Mouse (Mus musculus): ENCODE data around the gene Col25a1. TPM values are rescaled to one million over a fixed set of nuclear protein-coding genes. Genes with fewer than 3 reads are reported as not detected.

Gene Col25a1
- polyA plus RNA-seq, 1 experiment from 2014 or later, result 17.1 TPM

DNA sequence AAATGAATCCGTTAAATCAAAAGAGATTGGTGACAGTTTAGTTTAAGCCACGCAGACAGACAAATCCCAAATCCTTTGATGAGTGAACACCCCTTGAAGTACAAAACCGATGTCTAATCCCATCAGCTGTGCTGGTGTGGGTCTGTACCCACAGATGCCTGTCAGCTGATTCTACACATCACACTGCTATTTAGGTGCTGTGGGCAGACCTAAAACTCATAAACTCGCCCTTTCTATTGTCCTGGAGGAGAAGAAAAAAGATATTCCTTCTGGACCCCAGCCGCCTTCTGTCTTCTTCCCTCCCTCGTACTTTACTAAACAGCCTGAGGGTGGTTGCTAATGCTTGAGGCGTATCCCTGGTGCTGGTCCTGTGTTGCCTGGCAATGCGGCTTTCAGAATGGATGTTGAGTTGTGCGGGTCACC, 387.2 kb downstream of the Col25a1 start:
- H3K4me2 ChIP-seq (ENCODE audit: low read length), result 0 out of 2 replicates have a peak overlapping the region, but pooled peaks have one; percentile 18
- no peak overlapping the region for H3K4me3 ChIP-seq (replicated peaks; ENCODE audit: low read depth, low read length)
- DNase-seq, result peak; percentile 74
- peaks cover 10% of the 10 kb centered on the region; the same call in 1 of the 2 replicates for H3K4me1 ChIP-seq (ENCODE audit: control insufficient read depth, insufficient read depth, low read length)
- H3K27ac ChIP-seq (replicated peaks; ENCODE audit: low read depth, low read length), result no peak overlapping the region; the same call in 1 of the 2 replicates
- no peaks in the 10 kb centered on the region for H3K27me3 ChIP-seq (ENCODE audit: control insufficient read depth, insufficient read depth, low read length)
- ATAC-seq (ENCODE audit: low FRiP score, low TSS enrichment), result peak; percentile 84; the same call in 1 of the 2 replicates
- no peaks in the 10 kb centered on the region for H3K36me3 ChIP-seq (ENCODE audit: control insufficient read depth, insufficient read depth, low read length)
- 14% methylated on average over 9 of the region's 9 CpGs for WGBS
- no peak overlapping the region for H3K9ac ChIP-seq (replicated peaks; ENCODE audit: low read length)
- H3K9me3 ChIP-seq (ENCODE audit: control insufficient read depth, low read length), result no peaks in the 10 kb centered on the region

- Histone ChIP-seq H3K9me3 (ENCODE audit: control insufficient read depth, low read length) (no peaks in the 10 kb centered on the region), H3K4me1 (ENCODE audit: control insufficient read depth, insufficient read depth, low read length) (peaks cover 10% of the 10 kb centered on the region; the same call in 1 of the 2 replicates), H3K4me3 (replicated peaks; ENCODE audit: low read depth, low read length) (no peak overlapping the region), H3K27me3 (ENCODE audit: control insufficient read depth, insufficient read depth, low read length) (no peaks in the 10 kb centered on the region), H3K27ac (replicated peaks; ENCODE audit: low read depth, low read length) (no peak overlapping the region), H3K4me2 (ENCODE audit: low read length) (no peak overlapping the region), H3K9ac (replicated peaks; ENCODE audit: low read length) (no peak overlapping the region), H3K36me3 (ENCODE audit: control insufficient read depth, insufficient read depth, low read length) (no peaks in the 10 kb centered on the region)
- ATAC-seq (ENCODE audit: low FRiP score, low TSS enrichment) (no peak), DNase-seq (no peak)
- WGBS, result 94% methylated on average over 9 of the region's 9 CpGs
Observed at GRCm38 (mm10) chr3:130521834-130522476, 390.7 kb downstream of the Col25a1 start.

DNA sequence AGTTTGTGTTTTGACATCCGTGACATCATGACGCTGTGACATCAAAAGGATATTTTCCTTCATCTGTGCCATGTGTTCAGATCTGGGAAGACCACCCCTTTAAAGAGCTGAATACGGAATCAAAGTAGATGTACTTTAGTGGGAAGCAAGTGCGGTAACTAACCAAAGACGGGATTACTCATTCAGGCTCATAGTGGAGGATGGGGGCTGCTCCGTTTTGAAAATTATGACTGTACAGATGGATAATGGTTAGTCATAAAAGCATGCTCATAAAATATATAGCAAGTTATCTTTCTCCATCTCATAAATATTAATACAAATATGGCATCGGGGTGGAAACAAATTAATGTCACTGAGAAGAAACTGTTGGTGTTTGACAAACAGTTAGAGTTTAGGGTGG, 391.7 kb downstream of the Col25a1 start:
- Histone ChIP-seq H3K4me1 (ENCODE audit: control insufficient read depth, insufficient read depth, low read length) (peaks cover 10% of the 10 kb centered on the region; the same call in 1 of the 2 replicates), H3K27me3 (ENCODE audit: control insufficient read depth, insufficient read depth, low read length) (no peaks in the 10 kb centered on the region), H3K36me3 (ENCODE audit: control insufficient read depth, insufficient read depth, low read length) (no peaks in the 10 kb centered on the region), H3K4me2 (ENCODE audit: low read length) (no peak overlapping the region), H3K4me3 (replicated peaks; ENCODE audit: low read depth, low read length) (no peak overlapping the region), H3K9me3 (ENCODE audit: control insufficient read depth, low read length) (no peaks in the 10 kb centered on the region), H3K27ac (replicated peaks; ENCODE audit: low read depth, low read length) (no peak overlapping the region), H3K9ac (replicated peaks; ENCODE audit: low read length) (no peak overlapping the region)
- ATAC-seq (ENCODE audit: low FRiP score, low TSS enrichment) (no peak), DNase-seq (no peak)
- 80% methylated on average over 7 of the region's 7 CpGs for WGBS

- no peak overlapping the region for H3K27ac ChIP-seq (replicated peaks; ENCODE audit: low read depth, low read length)
- 88% methylated on average over 16 of the region's 16 CpGs for WGBS
- H3K4me3 ChIP-seq (replicated peaks; ENCODE audit: low read depth, low read length), result no peak overlapping the region
- H3K4me2 ChIP-seq (ENCODE audit: low read length), result no peak overlapping the region
- H3K9ac ChIP-seq (replicated peaks; ENCODE audit: low read length), result no peak overlapping the region
- DNase-seq (no peak), ATAC-seq (ENCODE audit: low FRiP score, low TSS enrichment) (no peak)
- H3K9me3 ChIP-seq (ENCODE audit: control insufficient read depth, low read length), result no peaks in the 10 kb centered on the region
- H3K27me3 ChIP-seq (ENCODE audit: control insufficient read depth, insufficient read depth, low read length), result no peaks in the 10 kb centered on the region
- no peaks in the 10 kb centered on the region for H3K4me1 ChIP-seq (ENCODE audit: control insufficient read depth, insufficient read depth, low read length)
- no peaks in the 10 kb centered on the region for H3K36me3 ChIP-seq (ENCODE audit: control insufficient read depth, insufficient read depth, low read length)
Observed at GRCm38 (mm10) chr3:130524367-130525137, 393.3 kb downstream of the Col25a1 start.

DNA sequence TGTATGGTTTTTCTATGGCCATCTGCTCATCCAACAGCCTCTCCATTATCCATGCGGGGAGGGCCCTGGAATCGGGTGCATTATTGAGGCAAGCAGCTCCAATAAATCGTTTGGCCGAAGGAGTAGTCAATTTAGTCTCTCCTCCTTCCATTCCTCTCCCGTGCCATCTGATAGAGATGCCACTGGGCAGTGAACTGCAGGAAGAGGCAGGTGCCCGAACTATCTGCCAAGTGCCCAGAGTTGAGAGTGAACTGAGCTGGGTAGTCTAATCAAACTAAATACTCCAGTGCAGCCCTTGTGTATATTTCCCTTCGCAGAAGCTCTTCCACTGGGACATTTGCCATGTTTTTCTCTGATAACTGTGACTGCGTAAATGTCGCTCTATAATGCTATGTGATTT, 403.7 kb downstream of the Col25a1 start:
- H3K36me3 ChIP-seq (ENCODE audit: control insufficient read depth, insufficient read depth, low read length), result no peaks in the 10 kb centered on the region
- H3K9ac ChIP-seq (replicated peaks; ENCODE audit: low read length), result no peak overlapping the region
- no peaks in the 10 kb centered on the region for H3K9me3 ChIP-seq (ENCODE audit: control insufficient read depth, low read length)
- no peak for DNase-seq
- H3K4me1 ChIP-seq (ENCODE audit: control insufficient read depth, insufficient read depth, low read length), result no peaks in the 10 kb centered on the region
- no peak overlapping the region for H3K4me3 ChIP-seq (replicated peaks; ENCODE audit: low read depth, low read length)
- no peak overlapping the region for H3K27ac ChIP-seq (replicated peaks; ENCODE audit: low read depth, low read length)
- ATAC-seq (ENCODE audit: low FRiP score, low TSS enrichment), result no peak
- H3K27me3 ChIP-seq (ENCODE audit: control insufficient read depth, insufficient read depth, low read length), result no peaks in the 10 kb centered on the region
- 96% methylated on average over 9 of the region's 9 CpGs for WGBS
- no peak overlapping the region for H3K4me2 ChIP-seq (ENCODE audit: low read length)

GRCm38 (mm10) chr3:130541541-130541940, 410.2 kb downstream of the Col25a1 start:
- Histone ChIP-seq H3K4me1 (ENCODE audit: control insufficient read depth, insufficient read depth, low read length) (no peaks in the 10 kb centered on the region), H3K27ac (replicated peaks; ENCODE audit: low read depth, low read length) (no peak overlapping the region), H3K36me3 (ENCODE audit: control insufficient read depth, insufficient read depth, low read length) (no peaks in the 10 kb centered on the region), H3K9ac (replicated peaks; ENCODE audit: low read length) (no peak overlapping the region), H3K9me3 (ENCODE audit: control insufficient read depth, low read length) (no peaks in the 10 kb centered on the region), H3K4me3 (replicated peaks; ENCODE audit: low read depth, low read length) (no peak overlapping the region), H3K27me3 (ENCODE audit: control insufficient read depth, insufficient read depth, low read length) (no peaks in the 10 kb centered on the region), H3K4me2 (ENCODE audit: low read length) (no peak overlapping the region)
- ATAC-seq (ENCODE audit: low FRiP score, low TSS enrichment), result no peak
- WGBS, result 81% methylated on average over 1 of the region's 1 CpGs
- no peak for DNase-seq

GRCm38 (mm10) chr3:130545995-130546394, 414.7 kb downstream of the Col25a1 start:
- no peaks in the 10 kb centered on the region for H3K27me3 ChIP-seq (ENCODE audit: control insufficient read depth, insufficient read depth, low read length)
- no peak for ATAC-seq (ENCODE audit: low FRiP score, low TSS enrichment)
- no peak overlapping the region for H3K9ac ChIP-seq (replicated peaks; ENCODE audit: low read length)
- no peak overlapping the region for H3K4me3 ChIP-seq (replicated peaks; ENCODE audit: low read depth, low read length)
- no peaks in the 10 kb centered on the region for H3K4me1 ChIP-seq (ENCODE audit: control insufficient read depth, insufficient read depth, low read length)
- no peaks in the 10 kb centered on the region for H3K36me3 ChIP-seq (ENCODE audit: control insufficient read depth, insufficient read depth, low read length)
- 73% methylated on average over 3 of the region's 3 CpGs for WGBS
- no peak for DNase-seq
- no peak overlapping the region for H3K27ac ChIP-seq (replicated peaks; ENCODE audit: low read depth, low read length)
- no peak overlapping the region for H3K4me2 ChIP-seq (ENCODE audit: low read length)
- no peaks in the 10 kb centered on the region for H3K9me3 ChIP-seq (ENCODE audit: control insufficient read depth, low read length)

DNA sequence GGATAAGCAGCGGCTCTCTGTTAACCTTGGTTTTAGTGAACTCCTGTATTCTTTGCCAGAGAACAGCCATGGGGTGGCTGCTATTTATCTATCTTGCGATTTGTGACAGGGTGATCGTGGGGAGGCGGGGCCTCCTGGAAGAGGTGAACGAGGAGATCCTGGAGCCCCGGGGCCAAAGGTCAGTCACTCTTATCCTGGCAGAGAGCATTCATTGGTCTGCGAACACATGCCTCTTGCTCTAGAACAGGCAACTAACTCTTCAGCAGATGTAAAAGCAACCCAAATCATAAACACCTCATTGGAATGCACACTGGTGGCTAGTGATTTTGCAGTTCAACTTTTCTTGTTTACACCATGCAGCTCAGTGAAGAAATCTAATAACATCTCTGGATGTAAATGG, 417.8 kb downstream of the Col25a1 start:
- Histone ChIP-seq H3K4me3 (replicated peaks; ENCODE audit: low read depth, low read length) (no peak overlapping the region), H3K4me1 (ENCODE audit: control insufficient read depth, insufficient read depth, low read length) (no peaks in the 10 kb centered on the region), H3K27ac (replicated peaks; ENCODE audit: low read depth, low read length) (no peak overlapping the region), H3K27me3 (ENCODE audit: control insufficient read depth, insufficient read depth, low read length) (no peaks in the 10 kb centered on the region), H3K9me3 (ENCODE audit: control insufficient read depth, low read length) (no peaks in the 10 kb centered on the region), H3K4me2 (ENCODE audit: low read length) (no peak overlapping the region), H3K36me3 (ENCODE audit: control insufficient read depth, insufficient read depth, low read length) (no peaks in the 10 kb centered on the region), H3K9ac (replicated peaks; ENCODE audit: low read length) (no peak overlapping the region)
- ATAC-seq (ENCODE audit: low FRiP score, low TSS enrichment), result no peak
- WGBS, result 78% methylated on average over 7 of the region's 7 CpGs
- no peak for DNase-seq

DNA sequence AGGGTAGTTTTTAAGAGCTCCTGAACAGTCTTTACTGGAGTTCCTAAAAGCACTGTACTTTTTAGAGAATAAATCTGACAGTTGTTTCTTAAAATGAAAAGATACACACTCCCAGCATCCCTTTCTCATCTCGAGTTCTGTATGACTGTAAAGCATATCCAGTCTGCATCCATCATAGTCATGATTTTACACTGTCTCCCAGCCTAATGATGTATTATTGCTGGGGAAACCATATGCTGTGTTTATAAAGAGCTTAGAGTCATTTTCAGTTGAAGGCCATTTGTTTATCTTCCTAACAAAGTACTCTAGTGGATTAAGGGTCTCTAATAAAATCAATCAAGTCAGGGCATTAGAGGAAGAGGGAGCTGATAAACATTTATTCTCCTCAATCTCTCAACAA, 425.0 kb downstream of the Col25a1 start:
- 64% methylated on average over 1 of the region's 1 CpGs for WGBS
- Histone ChIP-seq H3K4me3 (replicated peaks; ENCODE audit: low read depth, low read length) (no peak overlapping the region), H3K27me3 (ENCODE audit: control insufficient read depth, insufficient read depth, low read length) (no peaks in the 10 kb centered on the region), H3K36me3 (ENCODE audit: control insufficient read depth, insufficient read depth, low read length) (no peaks in the 10 kb centered on the region), H3K27ac (replicated peaks; ENCODE audit: low read depth, low read length) (no peak overlapping the region), H3K4me2 (ENCODE audit: low read length) (no peak overlapping the region), H3K9me3 (ENCODE audit: control insufficient read depth, low read length) (no peaks in the 10 kb centered on the region), H3K9ac (replicated peaks; ENCODE audit: low read length) (no peak overlapping the region), H3K4me1 (ENCODE audit: control insufficient read depth, insufficient read depth, low read length) (no peaks in the 10 kb centered on the region)
- ATAC-seq (ENCODE audit: low FRiP score, low TSS enrichment) (no peak), DNase-seq (no peak)

Data from midbrain, embryonic 14.5 days (tissue).